Mouse (Mus musculus) T-helper 17 cell (primary cell): ENCODE results near the gene Ptpn13.

ENCODE experiments used
- in situ Hi-C, 2 experiments: fragments of 300-600 bp; cut with MboI, MseI; formaldehyde crosslinking; loops; 1 replicate in 1 of 2; 2 replicates in 1 of 2; pipeline ENCODE4 v1.15.1; 2025; ENCODE audit warnings: high pct_unique_total_duplicates in 2 of 2

Ptpn13 gene

DNA sequence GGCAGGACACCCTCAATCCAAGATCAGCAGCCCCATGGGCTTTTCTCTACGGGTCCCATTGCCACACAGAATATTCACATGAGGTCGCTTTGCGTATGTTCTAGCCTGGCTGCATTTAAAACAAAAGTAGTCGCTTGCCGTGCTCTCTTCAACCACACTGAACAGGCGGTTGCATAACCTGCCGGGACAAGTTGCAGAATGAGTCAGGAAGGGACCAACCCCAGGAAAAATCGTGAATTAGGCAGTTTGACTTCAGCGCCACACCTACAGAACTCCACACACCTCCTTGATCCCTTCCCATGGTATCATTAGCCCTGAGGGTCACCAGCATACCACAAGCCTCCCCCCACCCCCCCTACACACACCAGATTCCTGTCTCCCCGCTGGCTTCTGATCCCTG, 4.4 kb upstream of the Ptpn13 start:
- in situ Hi-C loops = no loop called here

DNA sequence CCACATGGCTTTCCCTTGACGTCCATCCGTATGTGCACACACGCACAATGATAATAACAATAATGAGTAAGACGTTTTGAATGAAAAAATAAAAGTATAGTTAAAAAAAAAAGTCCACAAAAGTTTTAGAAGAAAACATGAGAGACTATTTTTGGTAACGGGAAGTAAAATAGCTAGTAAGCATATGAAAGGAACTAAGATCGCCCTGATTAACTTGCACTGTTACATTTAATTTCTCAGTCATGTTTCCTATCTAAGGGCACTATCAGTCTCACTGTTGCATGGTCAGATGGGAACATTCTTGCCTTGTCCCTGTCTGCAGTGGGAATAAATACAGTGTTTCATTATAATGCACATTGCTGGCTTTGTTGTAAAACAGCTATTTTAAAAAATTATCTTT, 2.4 kb upstream of the Ptpn13 start:
- in situ Hi-C loops = no loop called here

DNA sequence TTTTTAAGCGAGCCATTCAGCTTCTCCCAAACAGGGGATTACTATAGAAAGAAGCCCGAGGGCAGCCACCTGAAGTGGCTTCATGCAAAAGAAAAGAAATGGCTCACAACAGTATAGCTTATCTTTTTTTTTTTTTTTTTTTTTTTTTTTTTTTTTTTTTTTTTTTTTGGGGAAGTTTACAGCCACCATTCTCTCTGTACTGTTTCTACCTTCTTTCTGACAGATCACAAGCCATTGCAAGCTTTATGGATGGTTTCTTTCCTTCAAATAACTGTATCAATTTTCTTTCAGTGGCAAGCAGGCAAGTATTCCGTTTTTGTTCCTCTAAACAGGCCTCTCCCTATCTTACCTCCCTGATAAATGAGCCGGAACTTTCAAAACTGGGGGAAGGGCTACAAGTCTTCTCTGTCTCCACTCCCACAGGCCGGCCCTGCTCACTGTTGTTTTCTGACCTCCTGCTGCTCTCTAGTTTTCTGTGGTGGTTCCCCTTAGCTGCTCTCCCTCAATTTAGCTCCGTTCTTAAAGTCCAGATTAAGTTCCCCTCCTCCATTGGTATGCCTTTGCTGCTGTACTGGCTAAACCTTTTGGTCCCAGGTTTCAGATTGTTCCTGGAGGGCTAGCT, 1.6 kb upstream of the Ptpn13 start:
- in situ Hi-C loops = no loop called here

GRCm38 (mm10) chr5:103423927-103424315, 1.1 kb upstream of the Ptpn13 start:
- in situ Hi-C loops = no loop called here

- in situ Hi-C loops = no loop called here
Observed at GRCm38 (mm10) chr5:103425363-103426031, 505 bp downstream of the Ptpn13 start.

DNA sequence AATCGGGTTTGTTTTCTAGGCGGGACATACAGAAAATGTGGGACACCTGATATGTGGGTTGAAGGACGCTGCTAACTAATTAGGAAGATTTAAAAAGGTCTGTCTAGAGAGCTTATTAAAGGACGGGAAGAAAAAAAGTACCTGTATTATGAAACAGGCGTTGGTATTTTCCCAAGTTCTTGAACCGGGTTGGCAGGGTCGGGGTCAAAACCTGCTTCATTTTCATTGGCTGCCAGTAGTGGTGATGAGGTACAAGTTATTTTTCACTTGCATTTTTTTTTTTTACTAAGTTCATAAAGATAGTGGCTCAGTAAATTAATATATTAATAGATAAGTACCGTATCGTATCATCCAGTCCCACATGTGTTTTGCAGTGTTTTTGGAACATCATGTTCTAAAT, 1.3 kb downstream of the Ptpn13 start:
- in situ Hi-C loops = no loop called here

DNA sequence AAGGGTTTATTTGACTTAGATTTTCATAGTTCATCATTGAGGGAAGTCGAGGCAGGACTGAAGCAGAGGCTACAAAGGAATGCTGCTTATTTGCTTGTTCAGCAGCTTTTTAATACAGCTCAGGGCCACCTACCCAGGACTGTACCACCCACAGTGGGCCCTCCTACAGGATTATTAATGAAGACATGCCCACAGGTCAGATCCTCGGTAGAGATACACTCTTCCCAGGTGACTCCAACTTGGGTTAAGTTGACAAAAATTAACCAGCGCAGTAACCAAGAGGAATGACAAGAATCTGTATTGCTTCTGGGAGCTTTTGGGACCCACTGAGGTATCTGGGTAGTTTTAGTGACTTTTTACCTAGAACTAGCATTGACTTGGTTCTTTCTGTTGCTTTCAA, 6.0 kb downstream of the Ptpn13 start:
- in situ Hi-C loops = loop anchor here in 1 of 2 experiments (5.0 kb wide), 1 partner anchor 49 kb away; no protein-coding TSS in a partner anchor

DNA sequence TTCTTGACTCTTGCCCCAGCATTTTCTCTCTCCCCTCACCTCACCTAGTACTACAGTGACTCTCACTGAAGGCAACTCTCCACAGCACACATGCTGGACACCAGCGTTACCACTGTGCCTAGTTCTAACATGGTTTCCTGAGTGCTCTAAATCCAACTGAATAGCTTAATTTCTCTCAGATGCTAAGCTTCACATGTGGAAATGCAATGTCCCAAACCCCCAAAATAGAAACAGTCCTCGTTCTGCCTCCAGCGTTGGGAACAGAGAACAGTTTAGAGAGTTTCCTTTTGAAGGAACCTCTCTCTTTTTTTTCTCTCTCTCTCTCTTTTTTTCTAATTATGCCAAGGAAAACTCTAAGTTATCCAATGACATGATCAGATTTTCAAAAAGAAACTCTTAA, 6.5 kb downstream of the Ptpn13 start:
- in situ Hi-C loops = loop anchor here in 1 of 2 experiments (5.0 kb wide), 1 partner anchor 49 kb away; no protein-coding TSS in a partner anchor

DNA sequence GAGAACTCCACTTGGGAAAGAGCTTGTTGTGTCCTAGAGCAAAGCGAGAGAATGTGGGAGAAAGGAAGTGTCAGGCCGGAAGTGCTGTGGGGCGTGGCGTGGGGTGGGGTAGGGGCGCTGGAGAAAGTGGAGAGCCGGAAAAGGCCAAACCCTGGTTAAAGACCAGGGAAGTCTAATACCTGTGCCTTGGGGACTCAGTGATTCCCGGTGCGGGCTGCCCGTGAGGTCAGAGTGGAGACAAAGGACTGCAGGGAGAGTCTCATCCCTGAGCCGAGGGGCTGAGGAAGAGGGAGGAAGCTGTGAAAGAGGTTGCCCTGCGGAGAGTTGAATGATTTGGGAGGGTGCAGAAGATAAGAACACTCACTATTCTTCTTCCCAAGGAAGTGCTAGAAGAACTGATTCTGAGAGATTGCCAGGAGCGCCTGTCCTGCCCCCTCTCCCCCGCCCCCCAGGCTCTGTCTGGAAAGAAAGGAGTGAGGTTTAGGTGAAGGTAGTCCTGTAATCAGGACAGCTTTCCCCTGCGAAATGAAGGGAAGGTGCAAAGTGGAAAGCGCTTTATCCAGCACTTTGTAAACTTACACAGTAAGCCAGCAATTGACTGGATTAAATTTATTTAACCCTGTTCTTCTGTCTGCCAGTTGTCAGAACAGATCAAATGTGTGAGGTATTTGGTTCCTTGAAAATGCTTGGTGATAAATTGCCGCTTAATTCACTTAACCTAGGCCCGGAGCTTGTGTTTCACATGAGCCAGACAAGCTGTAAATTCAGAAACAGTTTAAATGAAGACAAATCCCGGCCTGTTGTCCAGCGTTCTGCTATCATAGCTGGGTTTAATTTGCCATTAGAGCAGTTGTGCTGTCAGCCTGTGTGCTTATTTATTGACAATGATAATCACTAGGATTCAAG, 11.3 kb downstream of the Ptpn13 start:
- in situ Hi-C loops = no loop called here

- in situ Hi-C loops = no loop called here
Observed at GRCm38 (mm10) chr5:103437714-103438113, 12.7 kb downstream of the Ptpn13 start.

GRCm38 (mm10) chr5:103439171-103439570, 14.2 kb downstream of the Ptpn13 start:
- in situ Hi-C loops = no loop called here

- in situ Hi-C loops = loop anchor here in 1 of 2 experiments (5.0 kb wide), 1 partner anchor 63 kb away; no protein-coding TSS in a partner anchor
Observed at GRCm38 (mm10) chr5:103440418-103441276, 15.7 kb downstream of the Ptpn13 start.

GRCm38 (mm10) chr5:103441706-103442105, 16.7 kb downstream of the Ptpn13 start:
- in situ Hi-C loops = loop anchor here in 1 of 2 experiments (5.0 kb wide), 1 partner anchor 64 kb away; no protein-coding TSS in a partner anchor

- in situ Hi-C loops = loop anchor here in 1 of 2 experiments (5.0 kb wide), 1 partner anchor 65 kb away; no protein-coding TSS in a partner anchor
Observed at GRCm38 (mm10) chr5:103442269-103442688, 17.3 kb downstream of the Ptpn13 start.

GRCm38 (mm10) chr5:103442921-103443320, 17.9 kb downstream of the Ptpn13 start:
- in situ Hi-C loops = loop anchor here in 1 of 2 experiments (5.0 kb wide), 1 partner anchor 66 kb away; no protein-coding TSS in a partner anchor

DNA sequence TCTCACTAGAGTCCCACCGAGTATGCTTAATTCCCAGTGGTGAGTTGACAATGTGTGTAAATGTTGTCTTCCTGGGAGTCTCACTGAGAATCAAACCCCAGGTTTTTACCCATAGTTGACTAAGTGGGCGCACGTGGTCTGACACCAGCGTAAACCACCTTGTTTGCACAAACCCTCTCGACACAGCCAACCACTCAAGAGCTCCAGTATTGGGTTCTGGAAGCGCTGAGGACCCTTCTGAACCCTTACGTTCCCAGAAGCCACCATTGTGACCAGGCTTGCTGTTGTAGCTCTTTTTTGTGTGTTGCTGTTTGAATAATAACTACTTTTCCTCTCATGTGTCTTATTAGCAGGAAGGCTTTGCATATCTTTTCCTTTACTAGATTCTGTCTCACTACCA, 20.4 kb downstream of the Ptpn13 start:
- in situ Hi-C loops = no loop called here

GRCm38 (mm10) chr5:103447806-103448416, 22.9 kb downstream of the Ptpn13 start:
- in situ Hi-C loops = no loop called here

DNA sequence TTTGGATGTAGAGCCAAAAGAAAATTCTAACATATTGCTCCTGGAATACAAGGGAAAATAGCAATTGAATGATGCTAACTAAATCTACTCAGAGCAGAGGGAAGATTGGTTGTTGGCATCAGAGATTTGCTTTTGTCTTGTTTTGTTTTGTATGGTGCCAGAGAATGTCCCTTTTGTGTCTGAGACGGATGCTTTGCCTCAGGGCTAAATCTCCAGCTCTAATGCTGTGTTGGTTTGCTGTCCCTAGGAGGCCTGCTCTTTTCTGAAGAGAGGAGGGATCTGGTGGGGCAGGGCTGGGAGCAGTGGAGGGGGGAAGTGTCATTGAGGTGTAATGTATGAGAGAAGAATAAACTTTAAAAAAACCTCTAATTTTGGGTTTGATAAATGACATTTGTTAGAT, 23.5 kb downstream of the Ptpn13 start:
- in situ Hi-C loops = no loop called here

DNA sequence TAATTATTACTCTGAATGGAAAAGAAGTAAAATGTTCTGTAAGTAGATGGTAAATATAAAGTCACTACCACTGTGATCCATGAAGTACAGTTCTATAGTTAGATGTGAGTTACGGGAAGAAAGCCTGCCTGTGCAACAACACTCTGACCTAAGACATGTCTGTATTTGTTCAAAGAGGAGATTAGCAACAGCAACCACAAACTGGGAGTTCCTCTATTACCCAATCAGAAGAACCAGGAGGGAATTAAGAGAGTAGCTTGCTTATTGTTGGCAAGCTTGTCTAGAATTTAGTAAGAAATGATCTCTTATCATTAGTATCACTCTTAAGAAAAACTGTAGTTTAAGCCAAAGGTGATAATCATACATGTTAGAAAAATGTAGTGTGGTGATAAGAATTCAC, 25.7 kb downstream of the Ptpn13 start:
- in situ Hi-C loops = no loop called here

DNA sequence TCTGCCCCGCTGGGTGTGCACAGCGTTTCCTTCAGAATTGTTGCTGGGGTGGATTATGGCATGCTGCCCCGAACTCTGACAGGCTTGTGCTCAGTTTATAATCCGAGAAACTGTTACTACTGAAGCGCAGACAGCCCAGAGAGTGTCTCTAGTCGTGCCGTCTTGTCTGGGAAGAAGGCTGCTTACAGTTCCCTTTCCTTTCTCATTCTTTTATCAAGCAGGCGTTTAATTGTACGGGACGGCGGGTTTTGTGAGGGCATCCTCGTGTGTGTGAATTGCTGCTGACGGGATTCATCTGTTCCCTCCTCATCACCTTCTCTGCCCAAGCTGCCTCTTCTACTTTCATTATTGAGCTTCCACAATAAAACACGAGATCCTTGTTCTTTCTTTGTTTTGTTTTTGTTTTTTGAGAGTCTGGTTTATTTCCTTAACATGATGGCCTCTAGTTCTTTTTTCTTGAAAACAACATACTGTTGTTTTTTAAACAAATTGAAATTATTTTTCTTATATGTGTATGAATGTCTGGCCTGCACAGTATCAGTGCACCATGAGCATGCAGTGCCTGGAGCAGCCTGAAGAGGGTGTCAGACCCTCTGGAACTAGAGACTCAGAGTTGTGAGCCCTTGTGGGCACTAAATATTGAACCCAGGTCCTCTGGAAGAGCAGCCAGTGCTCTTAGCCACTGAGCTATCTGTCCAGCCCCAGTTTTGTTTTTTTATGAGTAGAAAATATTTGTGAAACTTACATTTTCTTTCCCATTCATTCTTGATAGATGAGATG, 28.6 kb downstream of the Ptpn13 start:
- in situ Hi-C loops = no loop called here
